Mouse (Mus musculus) ES-Bruce4 (cell line): Measurements from ENCODE around the gene Efcab11.

Experiments
- CTCF ChIP-seq: IDR thresholded peaks from one replicate; pipeline ENCODE4 v1.8.1; 2011; ENCODE audit warnings: low read depth, low read length
- POLR2A ChIP-seq: IDR thresholded peaks from one replicate; pipeline ENCODE4 v1.8.1; 2011; ENCODE audit warnings: low read length; ENCODE audit not compliant: insufficient read depth

- TF ChIP-seq POLR2A (no peak), CTCF (no peak)
Measured at GRCm38 (mm10) chr12:99756213-99756612, 128.0 kb downstream of the Efcab11 start.
